Mouse (Mus musculus) E14TG2a.4 (cell line): ENCODE data around the gene Gm9758.
"Not testable (repeated sequence)": the region's sequence is repeated elsewhere in the genome, so short reads cannot be mapped to it uniquely, and the experiment has no call there.

ENCODE experiments used
- CTCF ChIP-seq: conservative IDR thresholded peaks from 2 replicates; pipeline ENCODE4 v1.5.1; 2014; ENCODE audit warnings: low read length
- NANOG ChIP-seq: IDR thresholded peaks from 2 replicates; pipeline ENCODE4 v1.6.1; 2014; ENCODE audit warnings: borderline replicate concordance, low read length, mixed read lengths
- POU5F1 ChIP-seq: IDR thresholded peaks from 2 replicates; pipeline ENCODE4 v1.6.1; 2014; ENCODE audit warnings: low read length, borderline replicate concordance

- not testable (repeated sequence) for TF ChIP-seq CTCF, NANOG, POU5F1
Measured at GRCm38 (mm10) chr5:14952749-14953148, 38.0 kb upstream of the Gm9758 start.
